Mouse (Mus musculus) right cerebral cortex, postnatal 25 days (tissue): ENCODE measurements around the gene Rpl13a.
"Not testable (repeated sequence)": the region's sequence is repeated elsewhere in the genome, so short reads cannot be mapped to it uniquely, and the experiment has no call there.

Source experiments
- DNase-seq: peaks from one replicate; pipeline ENCODE4 v3.0.0; 2022

Rpl13a gene

DNA sequence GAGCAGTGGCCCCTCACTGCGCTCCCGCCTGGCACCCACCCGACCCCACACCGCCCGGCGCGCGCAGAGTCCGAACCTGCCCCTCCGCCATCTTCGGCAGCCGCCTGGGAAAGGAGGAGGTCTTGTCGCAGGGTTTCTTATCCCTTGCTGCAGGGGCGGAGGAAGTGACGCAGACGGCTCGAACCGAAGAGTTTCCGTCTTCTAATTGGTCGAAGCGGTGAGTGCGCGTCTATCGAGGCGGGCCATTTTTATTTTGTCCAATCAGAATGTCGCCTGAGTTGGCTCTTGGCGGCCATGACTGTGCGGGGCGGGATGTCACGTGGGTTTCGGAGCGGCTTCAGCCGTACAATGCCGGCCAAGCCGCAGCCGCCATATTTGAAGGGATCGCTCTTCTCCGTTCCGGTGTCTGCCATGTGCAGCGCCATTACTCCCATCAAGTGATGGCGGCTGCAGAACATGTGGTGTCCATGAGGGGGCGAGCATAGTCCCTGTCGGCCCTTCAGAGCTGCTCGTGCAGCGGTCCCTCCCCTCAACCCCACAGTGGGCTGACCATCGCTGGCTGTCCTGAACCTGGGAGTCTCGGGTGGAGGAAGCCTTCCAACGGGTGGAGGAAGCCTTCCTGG, at the start of gene Rpl13a:
Rpl13a (minus strand) TSS at position 138 of the 623 bp plus-strand sequence.
- DNase-seq: peak; percentile 99

DNA sequence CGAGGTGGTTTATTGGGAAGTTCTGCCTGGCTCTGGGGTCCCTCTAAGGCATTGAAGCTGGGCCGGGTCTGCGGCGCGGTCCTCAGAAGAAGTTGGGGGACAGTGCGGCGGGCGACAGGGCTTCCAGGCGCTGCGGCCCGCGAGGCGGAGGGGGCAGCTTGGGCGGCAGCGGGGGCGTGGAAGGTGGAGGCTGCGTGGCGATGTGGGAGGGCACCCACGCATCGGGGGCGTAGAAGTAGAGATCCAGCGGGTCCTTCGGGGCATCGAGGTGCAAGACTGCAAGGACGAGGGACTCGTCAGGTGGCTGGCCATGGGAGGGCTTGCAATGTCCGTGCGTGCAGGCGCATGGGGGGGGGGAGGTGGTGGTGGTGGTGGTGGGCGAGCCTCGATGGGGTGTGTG, 47.8 kb upstream of the Rpl13a start:
- no peak for DNase-seq

DNA sequence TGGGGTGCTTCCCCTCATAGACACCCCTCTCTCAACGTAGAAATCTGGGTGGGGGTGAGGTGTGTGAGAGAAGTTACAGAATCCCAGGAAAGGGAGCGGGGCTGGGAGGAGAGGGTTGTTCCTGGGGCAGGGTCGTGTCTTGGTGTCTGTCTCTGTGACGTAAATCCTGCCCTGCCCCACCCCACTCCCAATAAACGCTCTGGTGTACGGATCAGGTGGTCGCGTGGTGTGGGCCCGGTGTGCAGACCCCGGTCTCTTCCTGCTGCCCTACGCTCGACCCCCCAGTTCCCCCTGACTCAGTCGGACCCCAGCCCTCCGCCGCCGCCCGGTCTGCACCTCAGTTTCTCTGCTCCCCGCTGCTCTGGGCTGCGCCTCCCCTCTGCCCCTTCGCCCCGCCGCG, 47.4 kb upstream of the Rpl13a start:
- DNase-seq: no peak

DNA sequence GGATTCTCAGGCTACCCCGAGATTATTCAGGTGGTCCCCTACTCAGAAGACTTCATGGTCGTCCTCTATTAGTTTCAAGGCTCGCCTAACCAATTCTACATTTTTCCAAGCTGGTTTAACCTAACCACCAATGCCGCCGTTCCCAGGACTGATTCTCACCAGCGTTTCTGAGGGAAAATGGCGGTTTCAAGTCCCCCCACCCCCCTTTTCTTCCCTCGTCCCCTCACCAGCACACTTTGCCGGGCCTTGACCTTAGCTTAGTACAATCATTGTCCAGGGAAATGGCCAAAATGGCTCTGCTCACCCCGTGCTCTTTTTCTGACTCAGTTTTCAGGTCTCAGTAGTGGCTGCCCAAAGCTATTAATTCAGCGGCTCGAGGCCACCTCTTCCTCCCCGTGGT, 46.8 kb upstream of the Rpl13a start:
- no peak for DNase-seq

DNA sequence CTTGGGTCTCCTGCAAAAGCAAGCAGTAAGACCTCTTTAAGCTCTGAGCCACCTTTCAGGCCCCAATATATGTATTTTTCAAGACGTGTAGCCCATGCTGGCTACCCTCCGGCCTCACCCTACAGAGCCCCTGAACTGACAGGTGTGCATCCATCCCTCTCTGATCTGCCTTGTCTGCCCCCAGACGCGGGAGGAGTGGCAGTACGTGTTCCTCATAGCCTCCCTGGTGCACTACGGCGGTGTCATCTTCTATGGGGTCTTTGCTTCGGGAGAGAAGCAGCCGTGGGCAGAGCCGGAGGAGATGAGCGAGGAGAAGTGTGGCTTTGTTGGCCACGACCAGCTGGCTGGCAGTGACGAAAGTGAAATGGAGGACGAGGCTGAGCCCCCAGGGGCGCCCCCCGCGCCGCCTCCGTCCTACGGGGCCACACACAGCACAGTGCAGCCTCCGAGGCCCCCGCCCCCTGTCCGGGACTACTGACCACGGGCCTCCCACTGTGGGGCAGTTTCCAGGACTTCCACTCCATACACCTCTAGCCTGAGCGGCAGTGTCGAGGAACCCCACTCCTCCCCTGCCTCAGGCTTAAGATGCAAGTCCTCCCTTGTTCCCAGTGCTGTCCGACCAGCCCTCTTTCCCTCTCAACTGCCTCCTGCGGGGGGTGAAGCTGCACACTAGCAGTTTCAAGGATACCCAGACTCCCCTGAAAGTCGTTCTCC, 46.2 kb upstream of the Rpl13a start:
- DNase-seq: no peak

DNA sequence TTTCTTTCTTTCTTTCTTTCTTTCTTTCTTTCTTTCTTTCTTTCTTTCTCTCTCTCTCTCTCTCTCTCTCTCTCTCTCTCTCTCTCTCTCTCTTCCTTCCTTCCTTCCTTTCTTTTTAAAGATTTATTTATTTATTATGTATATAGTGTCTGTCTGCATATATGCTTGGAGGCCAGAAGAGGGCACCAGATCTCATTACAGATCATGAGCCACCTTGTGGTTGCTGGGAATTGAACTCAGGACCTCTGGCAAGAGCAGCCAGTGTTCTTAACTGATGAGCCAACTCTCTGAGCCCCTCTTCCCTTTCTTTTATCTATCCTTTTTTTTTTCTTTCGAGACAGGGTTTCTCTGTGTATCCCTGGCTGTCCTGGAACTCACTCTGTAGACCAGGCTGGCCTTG, 45.2 kb upstream of the Rpl13a start:
- DNase-seq: not testable (repeated sequence)

DNA sequence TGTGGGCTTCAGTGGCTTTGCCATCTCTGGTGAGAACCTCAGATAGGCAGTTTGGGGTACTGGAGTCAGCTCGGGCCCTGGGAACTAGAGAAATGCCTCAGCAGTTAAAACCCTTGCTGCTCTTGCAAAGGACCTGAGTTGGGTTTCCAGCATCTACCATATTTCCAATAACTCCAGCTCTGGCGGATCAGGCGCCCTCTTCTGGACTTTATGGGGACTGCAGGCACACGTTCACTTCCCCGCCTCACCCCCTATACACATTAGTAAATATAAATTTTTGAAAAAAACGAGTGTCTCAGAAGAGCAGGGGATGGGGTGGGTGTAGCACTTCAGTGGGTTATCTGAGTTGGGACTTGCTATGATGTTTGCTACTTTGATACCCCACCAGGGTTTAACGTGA, 44.4 kb upstream of the Rpl13a start:
- DNase-seq: no peak

DNA sequence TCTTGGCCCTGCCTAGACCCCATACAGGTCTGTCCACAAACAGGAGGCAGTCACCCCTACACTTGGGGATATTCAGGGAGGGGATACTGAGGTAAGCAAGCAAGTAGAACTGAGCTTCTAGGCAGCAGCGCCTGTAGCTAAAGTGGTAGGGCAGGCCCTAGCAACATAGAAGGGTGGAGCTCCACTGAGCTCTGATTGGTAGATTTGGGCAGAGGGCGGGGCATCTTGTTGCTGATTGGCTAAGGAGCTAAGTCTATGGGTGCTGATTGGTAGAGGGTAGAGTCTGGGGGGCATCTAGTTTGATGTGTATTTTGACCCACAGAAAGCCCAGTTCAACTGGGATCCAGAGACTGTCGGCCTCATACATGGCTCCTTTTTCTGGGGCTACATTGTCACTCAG, 40.9 kb upstream of the Rpl13a start:
- DNase-seq: peak; percentile 66

DNA sequence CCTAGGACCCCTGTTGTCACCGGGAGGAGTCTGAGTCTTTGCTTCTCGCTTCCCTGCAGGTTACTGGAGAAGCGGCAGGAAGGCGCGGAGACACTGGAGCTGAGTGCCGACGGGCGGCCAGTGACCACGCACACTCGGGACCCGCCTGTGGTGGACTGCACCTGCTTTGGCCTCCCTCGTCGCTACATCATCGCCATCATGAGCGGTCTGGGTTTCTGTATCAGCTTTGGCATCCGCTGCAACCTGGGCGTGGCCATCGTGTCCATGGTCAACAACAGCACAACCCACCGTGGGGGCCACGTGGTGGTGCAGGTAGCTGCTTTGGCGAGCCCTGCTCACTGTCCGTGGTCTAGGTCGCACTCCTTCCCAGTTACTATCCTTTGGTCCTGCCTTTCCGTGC, 40.1 kb upstream of the Rpl13a start:
- no peak for DNase-seq

DNA sequence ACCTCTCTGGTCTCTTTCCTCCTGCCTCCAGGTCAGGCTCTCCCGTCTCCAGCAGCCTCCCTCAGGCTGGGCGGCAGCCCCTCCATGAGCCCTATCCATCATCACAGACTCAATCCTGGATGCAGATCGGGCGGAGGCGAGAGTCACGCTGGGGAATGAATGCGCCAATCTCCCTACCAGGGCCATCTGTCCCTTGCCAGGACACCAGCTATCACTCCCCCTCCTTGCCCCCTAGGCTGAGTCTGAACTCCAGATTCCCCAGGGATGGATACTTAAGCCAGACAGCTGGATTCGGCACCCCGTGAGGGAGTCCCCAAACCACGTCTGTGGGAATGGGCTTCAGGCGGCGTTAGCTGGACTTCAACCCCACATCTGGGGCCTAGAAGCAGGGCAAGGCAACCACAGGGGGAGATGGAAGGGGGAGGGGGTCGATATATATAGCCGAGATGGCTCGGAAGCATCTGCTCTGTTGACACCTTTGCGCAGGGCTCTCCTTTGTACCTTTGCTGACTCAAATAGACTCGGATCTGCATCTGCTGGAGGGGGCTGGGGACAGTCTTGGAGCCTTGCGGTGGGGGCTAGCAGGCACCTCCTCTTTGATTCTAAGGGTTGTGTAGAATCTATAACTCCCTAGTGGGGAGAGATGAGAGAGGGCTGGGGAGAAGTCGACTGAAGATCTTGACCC, 39.3 kb upstream of the Rpl13a start:
- DNase-seq: peak; percentile 57

DNA sequence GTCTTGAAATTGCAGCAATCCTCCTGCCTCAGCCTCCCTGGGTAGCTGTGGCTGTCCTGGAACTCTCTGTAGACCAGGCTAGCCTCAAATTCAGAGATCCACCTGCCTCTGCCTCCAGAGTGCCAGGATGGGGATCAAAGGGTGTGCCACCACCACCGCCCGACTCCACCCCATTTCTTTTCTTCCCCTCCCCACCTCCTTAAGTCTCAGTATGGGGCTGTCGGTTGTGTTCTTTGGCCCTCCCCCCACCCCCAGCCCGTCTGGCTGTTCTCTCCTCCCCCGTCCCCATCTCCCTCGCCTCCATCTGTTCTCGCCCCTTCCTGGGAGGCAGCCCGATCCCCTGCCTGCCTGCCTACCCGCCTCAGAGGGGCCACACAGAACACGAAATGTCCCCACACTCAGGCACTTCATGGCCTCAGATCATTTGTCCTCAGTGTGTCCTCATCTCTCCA, 38.4 kb upstream of the Rpl13a start:
- peak; percentile 74 for DNase-seq

DNA sequence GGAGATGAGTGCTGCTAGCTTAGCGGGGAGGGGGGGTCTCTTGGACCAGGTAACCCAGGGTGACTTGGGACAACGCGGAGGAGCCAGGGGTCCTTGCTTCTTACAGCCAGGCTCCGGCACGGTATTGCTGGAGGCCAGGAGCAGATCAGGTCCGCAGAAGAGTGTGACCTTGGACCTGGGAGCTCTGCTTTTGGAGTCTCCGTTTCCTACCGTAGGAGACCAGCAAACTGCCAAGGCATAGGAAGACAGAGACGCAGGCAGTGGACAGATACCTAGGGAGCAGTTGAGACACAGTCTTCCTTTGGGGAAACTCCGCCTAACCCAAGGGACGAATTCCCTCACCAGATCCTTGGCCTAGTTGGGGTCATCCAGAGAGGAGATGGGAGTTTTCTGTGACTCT, 37.1 kb upstream of the Rpl13a start:
- no peak for DNase-seq

DNA sequence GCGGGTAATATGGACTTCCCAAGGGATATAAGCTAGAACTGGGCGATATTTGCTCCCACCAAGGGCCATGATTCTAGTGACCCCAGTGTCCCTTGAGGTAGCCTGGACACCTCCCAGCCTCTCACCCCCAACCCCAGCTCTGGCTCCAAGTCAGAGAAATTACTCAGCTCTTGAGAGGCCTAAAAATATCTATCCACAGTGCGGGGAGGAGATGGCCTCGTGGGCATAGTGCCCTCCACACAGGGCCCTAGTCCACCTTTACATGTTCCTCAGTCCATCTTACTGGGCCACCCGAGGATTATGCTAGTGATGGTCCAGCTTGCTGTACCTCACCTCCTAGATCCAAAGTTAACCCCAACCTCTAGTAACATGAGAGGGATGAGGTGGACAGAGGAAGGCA, 36.3 kb upstream of the Rpl13a start:
- no peak for DNase-seq

DNA sequence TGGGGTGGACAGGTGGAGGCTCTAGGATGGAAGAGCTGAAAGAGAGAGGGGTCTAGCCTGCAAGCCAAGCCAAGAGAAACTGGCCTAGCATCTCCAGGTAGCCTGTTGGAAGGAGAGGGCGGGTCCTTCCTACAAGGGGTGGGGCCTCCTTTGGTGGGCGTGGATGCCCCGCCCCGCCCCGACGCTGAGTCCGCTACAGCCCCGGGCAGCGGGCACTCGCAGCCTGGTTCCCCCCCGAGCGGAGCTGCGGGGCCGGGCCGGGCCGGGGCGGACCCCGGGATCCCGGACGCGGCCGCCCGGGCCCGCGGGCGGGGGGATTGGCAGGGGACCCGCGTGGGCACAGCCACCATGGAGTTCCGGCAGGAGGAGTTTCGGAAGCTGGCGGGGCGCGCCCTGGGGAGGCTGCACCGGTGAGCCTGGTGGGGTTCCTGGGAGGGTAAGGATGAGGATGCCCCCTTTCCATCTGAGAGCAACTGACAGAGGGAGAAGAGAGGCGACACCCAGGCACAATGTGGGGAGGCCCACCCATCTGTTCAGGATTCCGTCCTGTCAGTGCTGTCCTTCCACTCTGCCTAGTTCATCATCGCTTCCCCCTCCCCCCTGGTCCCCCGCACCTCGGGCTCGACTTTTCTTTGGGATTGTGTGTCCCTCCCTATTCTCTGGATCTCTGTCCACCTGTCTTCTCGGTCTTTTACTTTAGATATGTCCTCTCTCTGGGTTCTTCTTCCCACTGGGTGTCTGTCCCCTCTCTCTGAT, 35.4 kb upstream of the Rpl13a start, which contains the start of gene Slc17a7:
Slc17a7 (plus strand) TSS at position 215 of the 756 bp plus-strand sequence.
- peak; percentile 73 for DNase-seq

DNA sequence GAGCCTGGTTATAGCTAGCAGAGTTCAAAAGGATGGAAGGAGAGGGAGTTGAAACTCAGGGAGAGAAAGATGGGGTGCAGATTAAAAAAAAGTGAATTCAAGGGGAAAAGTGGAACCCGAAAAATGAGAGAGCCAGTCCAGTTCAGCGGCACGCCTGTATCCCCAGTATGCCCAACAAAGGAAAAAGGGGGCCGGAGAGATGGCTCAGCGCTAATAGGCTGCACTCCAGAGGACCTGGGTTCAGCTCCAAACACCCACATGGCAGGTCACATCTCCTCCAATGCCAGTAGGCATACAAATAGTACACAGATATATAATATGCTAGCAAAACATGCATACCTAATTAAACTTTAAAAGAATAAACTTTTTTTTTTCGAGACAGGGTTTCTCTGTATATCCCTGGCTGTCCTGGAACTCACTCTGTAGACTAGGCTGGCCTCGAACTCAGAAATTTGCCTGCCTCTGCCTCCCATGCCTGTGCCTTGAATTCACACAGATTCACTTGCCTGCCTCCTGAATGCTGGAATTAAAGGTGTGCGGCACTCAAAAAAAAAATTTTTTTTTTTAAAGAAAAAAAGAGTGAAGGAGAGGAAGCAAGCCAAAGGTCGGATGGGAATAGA, 34.5 kb upstream of the Rpl13a start:
- DNase-seq: no peak

DNA sequence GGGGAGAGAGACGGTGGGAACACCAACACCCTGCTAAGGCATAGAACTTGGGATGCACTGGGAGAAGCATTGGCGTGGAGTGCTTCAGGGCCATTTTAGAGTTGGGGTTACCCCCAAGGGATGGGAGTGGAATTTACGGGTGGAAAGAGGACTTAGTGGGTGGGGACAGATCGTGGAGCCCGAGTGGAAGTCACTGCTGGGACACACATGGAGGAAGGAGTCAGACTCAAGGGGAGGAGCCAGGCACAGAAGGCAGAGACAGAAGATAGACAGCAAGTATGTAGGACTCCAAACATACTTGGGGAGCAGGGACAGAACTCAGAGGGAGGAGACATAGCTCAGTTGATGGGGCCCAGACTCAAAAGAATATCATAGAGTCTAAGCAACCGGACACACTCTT, 34.0 kb upstream of the Rpl13a start:
- no peak for DNase-seq

DNA sequence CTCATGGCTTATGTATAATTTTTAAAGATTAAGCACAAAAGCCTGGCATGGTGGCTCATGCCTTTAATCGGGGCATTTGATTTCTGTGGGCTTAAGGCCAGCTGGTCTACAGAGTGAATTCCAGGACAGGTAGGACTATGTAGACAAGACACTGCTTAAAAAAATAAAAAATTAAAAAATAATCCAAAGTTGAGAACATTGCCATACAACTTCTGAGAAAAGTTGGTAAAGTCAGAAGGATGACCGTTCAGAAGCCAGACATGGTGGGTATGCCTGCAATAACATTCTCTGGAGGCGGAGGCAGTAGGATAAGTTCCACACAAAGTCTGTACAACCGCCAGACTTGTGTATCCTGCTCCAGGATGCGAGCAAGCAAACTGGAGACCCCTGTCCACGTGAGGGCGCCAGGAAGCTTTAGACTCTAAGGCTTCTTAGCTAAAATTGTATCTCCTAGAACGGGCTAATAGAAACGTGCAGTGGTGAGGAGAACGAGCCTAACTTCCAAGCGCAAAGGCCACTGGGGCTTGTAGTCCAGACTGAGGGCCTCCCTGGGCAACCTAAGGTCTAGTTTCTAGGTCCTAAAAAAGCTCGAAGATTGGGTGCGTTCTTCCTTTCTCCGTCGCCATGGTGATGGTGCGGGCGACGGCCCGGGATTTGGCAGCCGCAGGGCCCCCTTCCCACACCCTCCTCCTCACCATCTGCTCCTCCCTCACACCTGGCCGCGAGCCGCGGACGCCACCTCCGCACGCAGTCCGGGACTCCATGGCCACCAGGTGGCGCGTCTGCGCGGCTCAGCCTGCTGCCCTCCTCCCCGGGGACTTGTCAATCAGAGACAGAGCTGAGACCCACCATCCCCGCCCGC, 33.3 kb upstream of the Rpl13a start:
- DNase-seq: peak; percentile 96

DNA sequence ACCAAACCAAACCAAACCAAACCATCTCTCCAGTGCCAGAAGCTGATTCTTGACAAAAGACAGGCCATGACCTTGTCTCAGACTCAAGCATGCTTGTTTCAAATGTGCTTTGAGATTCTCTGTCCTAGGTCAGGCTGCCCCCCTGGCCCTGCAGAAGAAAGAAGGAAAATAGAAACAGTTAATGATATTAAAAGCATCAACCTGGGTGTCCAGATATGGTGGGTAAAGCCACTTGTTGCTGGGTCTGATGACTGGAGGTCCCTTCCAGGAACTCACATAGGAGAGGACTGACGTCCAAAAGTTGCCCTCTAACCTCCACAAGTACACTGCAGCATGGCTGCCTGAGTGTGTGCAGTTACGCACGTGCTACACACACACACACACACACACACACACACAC, 32.3 kb upstream of the Rpl13a start:
- DNase-seq: no peak

DNA sequence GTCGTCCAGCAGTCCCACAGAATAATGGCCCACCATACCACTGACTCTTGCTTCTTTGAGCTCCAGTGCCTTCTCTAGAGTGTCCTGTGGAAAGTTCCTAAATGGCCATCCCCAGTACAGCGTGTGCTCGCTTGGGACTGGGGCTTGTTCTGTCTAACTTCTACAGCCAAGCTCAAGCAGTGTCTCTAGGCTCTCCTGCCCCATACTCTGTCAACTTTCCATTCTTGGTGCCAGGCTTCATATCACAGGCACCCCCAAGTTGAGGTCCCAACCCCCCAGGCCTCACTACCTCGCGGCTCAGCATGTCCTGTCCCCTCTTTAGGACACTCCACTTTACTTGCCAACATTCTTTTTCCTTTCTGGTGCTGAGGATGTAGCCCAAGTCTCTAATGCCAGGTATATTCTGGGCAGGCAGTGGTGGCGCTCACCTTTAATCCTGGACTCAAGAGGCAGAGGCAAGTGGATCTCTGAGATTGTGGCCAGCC, 31.8 kb upstream of the Rpl13a start:
- DNase-seq: no peak

DNA sequence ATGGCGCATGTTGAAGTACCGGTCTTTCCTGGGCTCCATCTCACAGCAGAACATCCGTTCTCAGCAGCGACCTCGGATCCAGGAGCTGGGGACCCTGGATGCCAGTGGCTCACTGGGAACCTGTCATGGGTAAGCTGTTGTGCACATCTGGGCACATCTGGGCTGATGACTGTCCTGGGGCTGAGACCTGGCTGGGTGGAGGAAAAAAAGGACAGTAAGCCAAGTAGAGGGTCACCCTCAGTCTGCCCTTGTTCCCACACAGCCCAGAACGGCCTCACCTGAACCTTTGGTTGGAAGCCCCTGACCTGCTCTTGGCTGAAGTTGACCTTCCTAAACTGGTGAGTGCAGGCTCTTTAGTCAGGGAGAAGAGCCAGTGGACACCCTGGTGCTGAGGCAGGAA, 30.4 kb upstream of the Rpl13a start:
- DNase-seq: no peak

DNA sequence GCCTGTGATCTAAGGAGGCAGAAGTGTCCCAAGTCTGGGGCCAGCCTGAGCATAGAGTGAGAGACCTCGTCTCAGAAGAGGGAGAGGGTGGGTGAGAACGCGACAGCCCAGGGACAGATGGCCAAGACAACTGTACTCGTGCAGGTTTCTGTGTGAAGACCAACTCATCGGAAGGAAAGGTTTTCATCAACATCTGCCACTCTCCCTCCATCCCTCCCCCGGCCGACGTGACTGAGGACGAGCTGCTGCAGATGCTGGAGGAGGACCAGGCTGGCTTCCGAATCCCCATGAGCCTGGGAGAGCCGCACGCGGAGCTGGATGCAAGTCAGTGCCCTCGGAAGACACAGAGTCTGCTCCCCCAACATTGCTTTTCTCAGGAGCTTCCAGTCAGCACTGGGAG, 28.9 kb upstream of the Rpl13a start:
- peak; percentile 60 for DNase-seq

DNA sequence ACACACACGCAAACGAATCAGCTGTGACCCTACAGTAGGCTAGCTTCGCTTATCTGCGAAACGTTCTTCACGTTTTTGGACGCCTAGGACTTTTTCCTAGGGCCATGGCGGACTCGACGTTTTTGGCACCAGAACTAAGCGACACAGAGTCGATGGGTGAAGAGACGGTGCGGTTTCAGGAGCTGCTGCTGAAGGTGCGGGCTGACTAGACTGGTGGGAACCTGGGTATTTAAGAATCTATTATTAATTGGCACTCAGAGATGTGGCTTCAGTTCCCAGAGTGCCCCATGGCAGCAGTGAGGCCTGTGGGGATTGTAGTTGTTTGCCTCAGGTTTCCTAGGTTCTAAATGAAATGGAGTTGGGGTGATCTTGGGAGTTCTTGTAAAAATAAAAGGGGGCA, 27.6 kb upstream of the Rpl13a start:
- no peak for DNase-seq
